Mouse (Mus musculus) testis, adult 2 months (tissue): ENCODE data around the gene Ltv1.

Experiments used
- CTCF ChIP-seq: fragments of 200-500 bp; IDR thresholded peaks from 2 replicates; pipeline ENCODE4 v1.5.1; 2012; ENCODE audit warnings: low read depth, mild to moderate bottlenecking, inconsistent platforms, low read length, moderate library complexity; ENCODE audit not compliant: control insufficient read depth, insufficient read depth, insufficient replicate concordance
- POLR2A ChIP-seq: fragments of 200-500 bp; IDR thresholded peaks from 2 replicates; pipeline ENCODE4 v1.6.1; 2012; ENCODE audit warnings: low read depth, mild to moderate bottlenecking, inconsistent platforms, low read length, moderate library complexity; ENCODE audit not compliant: control insufficient read depth

- TF ChIP-seq CTCF (no peak), POLR2A (no peak)
Measured at GRCm38 (mm10) chr10:13160913-13161312, 32.1 kb downstream of the Ltv1 start.
